Mouse (Mus musculus) CH12.LX (cell line): Measurements from ENCODE around the gene Nfia.

ENCODE experiments used
- POLR2A ChIP-seq: IDR thresholded peaks from 2 replicates; pipeline ENCODE4 v1.6.1; 2011; ENCODE audit warnings: low read depth, mild to moderate bottlenecking, improper control_type of control experiment, low read length
- ZNF384 ChIP-seq: IDR thresholded peaks from 2 replicates; pipeline ENCODE4 v1.6.1; 2012; ENCODE audit warnings: low read depth, low read length, improper control_type of control experiment, inconsistent platforms

DNA sequence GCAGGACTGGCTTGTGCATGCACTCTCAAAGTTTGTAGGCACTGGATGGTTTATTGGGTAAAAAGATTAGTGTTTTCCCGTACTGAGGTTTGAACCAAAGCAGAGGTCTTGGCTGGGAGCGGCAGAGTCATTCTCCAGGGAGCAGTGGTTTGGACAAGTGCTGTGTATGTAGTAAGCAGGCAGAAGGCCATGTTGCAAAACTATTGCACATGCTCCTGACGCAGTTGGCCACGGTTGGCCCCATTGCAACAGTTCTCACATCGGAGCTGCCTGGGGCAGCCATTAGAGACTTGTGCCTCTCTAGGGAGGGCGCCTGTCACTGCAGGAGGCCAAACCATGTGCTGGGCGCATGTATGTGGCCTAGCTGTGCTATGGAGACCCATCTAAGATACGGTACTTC is 331.6 kb downstream of the Nfia start:
- TF ChIP-seq POLR2A (no peak), ZNF384 (no peak)
